Mouse (Mus musculus) hematopoietic stem cell, adult 5-6 weeks (primary cell): ENCODE measurements at regions not wholly inside any gene's neighbourhood (a gene's known extent, or its start where the extent isn't known, plus 50 kb on each side); places are given as distances from the start of the nearest gene placed in this dataset.
A peak's percentile ranks its signal among the peaks of the same experiment; 100 is the strongest.

Experiments
- ATAC-seq, 2 experiments: fragments of 125-278 bp in 1 of 2; replicated peaks in 1 of 2; 2 replicates each; pipeline ENCODE4 v1.8.0; 2016 to 2017; ENCODE audit warnings: inconsistent platforms in 2 of 2, mild to moderate bottlenecking in 2 of 2, moderate number of reproducible peaks in 2 of 2, low read depth in 1 of 2, moderate TSS enrichment in 1 of 2; ENCODE audit not compliant: low FRiP score in 2 of 2, poor library complexity in 2 of 2, severe bottlenecking in 2 of 2, insufficient read depth in 1 of 2, low TSS enrichment in 1 of 2

- no peak for ATAC-seq
Observed at GRCm38 (mm10) chr15:52783940-52784339, 1100.8 kb upstream of the Gm7489 start.

GRCm38 (mm10) chr15:52785196-52785595 is 1099.5 kb upstream of the Gm7489 start:
- no peak for ATAC-seq

GRCm38 (mm10) chr15:52785976-52786375 is 1098.7 kb upstream of the Gm7489 start:
- ATAC-seq, result no peak

GRCm38 (mm10) chr15:52805479-52806199 is 1079.1 kb upstream of the Gm7489 start:
- ATAC-seq, result no peak

GRCm38 (mm10) chr15:52808622-52809021 is 1076.1 kb upstream of the Gm7489 start:
- no peak for ATAC-seq

GRCm38 (mm10) chr15:52820796-52821195 is 1063.9 kb upstream of the Gm7489 start:
- ATAC-seq, result no peak

- no peak for ATAC-seq
Observed at GRCm38 (mm10) chr15:52836896-52837295, 1047.8 kb upstream of the Gm7489 start.

- ATAC-seq, result no peak
Observed at GRCm38 (mm10) chr15:52848132-52848531, 1036.6 kb upstream of the Gm7489 start.

- ATAC-seq, result no peak
Observed at GRCm38 (mm10) chr15:52858682-52859081, 1026.0 kb upstream of the Gm7489 start.

- no peak for ATAC-seq
Observed at GRCm38 (mm10) chr15:52863494-52863893, 1021.2 kb upstream of the Gm7489 start.

GRCm38 (mm10) chr15:52892244-52892950 is 992.3 kb upstream of the Gm7489 start:
- ATAC-seq, result no peak

GRCm38 (mm10) chr15:52898107-52898506 is 986.6 kb upstream of the Gm7489 start:
- no peak for ATAC-seq

- ATAC-seq, result no peak
Observed at GRCm38 (mm10) chr15:52899403-52899802, 985.3 kb upstream of the Gm7489 start.

- ATAC-seq, result no peak
Observed at GRCm38 (mm10) chr15:52899822-52900221, 984.9 kb upstream of the Gm7489 start.

- ATAC-seq, result no peak
Observed at GRCm38 (mm10) chr15:52905231-52905630, 979.5 kb upstream of the Gm7489 start.

GRCm38 (mm10) chr15:52907217-52907616 is 977.5 kb upstream of the Gm7489 start:
- no peak for ATAC-seq

- ATAC-seq, result no peak
Observed at GRCm38 (mm10) chr15:52922277-52922676, 962.4 kb upstream of the Gm7489 start.

- ATAC-seq, result peak; percentile 92 to 96
Observed at GRCm38 (mm10) chr15:52928408-52928807, 956.3 kb upstream of the Gm7489 start.

- no peak for ATAC-seq
Observed at GRCm38 (mm10) chr15:52937138-52937537, 947.6 kb upstream of the Gm7489 start.
